Mouse (Mus musculus): ENCODE results near the gene Plekhh2.

The Plekhh2 gene

DNA sequence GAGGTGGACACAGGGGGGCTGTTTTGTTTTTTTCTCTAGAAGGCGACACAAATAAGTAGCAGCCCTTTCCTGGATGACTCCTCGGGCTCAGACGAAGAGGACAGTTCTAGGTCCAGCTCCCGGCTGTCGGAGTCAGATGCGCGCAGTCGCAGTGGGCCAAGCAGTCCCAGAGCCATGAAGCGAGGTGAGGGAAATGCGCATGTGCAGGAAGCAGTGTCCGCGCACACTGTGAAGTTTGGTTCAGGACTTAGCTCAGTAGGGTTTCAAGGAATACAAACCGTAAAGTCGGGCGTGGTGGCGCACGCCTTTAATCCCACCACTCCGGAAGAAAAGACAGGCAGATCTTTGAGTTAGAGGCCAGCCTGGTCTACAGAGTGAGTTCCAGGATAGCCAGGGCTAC is 59.9 kb downstream of the Plekhh2 start:
- DNase-seq (ENCODE audit: low read depth, low spot score), result peak; percentile 93

- DNase-seq (ENCODE audit: low read depth, low spot score), result no peak
These were observed 61.6 kb downstream of the Plekhh2 start for GRCm38 (mm10) chr17:84573305-84573704.

- peak; percentile 73 for DNase-seq (ENCODE audit: low read depth, low spot score)
These were observed 62.2 kb downstream of the Plekhh2 start for GRCm38 (mm10) chr17:84573940-84574339.

GRCm38 (mm10) chr17:84575108-84575507 is 63.4 kb downstream of the Plekhh2 start:
- DNase-seq (ENCODE audit: low read depth, low spot score), result no peak

DNA sequence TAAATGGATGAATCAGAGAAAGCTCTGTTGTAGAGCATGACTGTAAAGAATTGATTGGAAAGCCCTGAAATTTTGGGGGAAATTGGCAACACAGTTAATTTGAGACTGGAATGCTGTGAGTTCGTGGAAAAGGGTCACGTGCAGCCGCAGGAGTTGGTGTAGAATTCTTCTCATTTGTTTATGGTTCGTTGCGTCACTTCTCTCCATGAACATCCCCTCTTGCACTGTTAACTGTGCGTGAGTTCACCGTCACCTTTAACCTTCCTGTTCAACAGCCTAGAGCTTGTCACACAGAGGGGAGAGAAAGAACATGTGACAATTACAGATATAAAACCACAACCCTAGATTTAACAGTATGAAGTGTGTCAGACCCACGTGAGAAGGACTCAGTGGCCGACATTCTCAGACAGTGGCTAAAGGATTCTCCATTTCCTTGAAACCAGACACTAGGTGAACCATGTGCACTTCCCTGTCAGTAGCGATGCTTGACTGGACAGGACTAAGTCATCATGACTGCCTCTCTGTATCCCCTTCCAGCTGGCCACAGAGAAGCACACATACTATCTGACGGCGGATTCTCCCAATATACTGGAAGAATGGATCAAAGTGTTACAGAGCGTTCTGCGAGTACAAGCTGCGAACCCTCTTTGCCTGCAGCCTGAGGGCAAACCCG is 65.1 kb downstream of the Plekhh2 start:
- DNase-seq (ENCODE audit: low read depth, low spot score), result no peak

GRCm38 (mm10) chr17:84579249-84579648 is 67.6 kb downstream of the Plekhh2 start:
- no peak for DNase-seq (ENCODE audit: low read depth, low spot score)

GRCm38 (mm10) chr17:84579817-84580216 is 68.1 kb downstream of the Plekhh2 start:
- DNase-seq (ENCODE audit: low read depth, low spot score), result no peak

DNA sequence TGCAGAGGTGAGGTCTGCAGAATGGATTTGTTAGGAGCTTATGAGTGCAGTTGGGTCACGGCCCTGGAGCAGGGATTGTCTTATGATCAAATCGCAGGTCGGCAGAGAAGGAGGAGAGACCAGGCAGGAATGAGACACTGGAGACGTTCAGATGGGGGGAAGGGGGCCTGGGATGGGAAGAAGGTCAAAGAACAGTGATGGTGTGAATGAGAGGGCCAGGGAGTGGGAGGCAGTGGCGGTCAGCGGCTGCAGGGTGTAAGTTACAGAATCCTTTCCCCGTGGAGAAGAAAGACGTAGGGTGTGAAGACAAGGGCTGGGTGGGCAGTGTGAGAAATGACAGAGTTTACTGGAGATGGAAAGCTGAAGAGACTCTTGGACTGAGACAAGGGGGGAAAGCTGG is 69.1 kb downstream of the Plekhh2 start:
- no peak for DNase-seq (ENCODE audit: low read depth, low spot score)

GRCm38 (mm10) chr17:84581740-84582414 is 70.2 kb downstream of the Plekhh2 start:
- no peak for DNase-seq (ENCODE audit: low read depth, low spot score)

DNA sequence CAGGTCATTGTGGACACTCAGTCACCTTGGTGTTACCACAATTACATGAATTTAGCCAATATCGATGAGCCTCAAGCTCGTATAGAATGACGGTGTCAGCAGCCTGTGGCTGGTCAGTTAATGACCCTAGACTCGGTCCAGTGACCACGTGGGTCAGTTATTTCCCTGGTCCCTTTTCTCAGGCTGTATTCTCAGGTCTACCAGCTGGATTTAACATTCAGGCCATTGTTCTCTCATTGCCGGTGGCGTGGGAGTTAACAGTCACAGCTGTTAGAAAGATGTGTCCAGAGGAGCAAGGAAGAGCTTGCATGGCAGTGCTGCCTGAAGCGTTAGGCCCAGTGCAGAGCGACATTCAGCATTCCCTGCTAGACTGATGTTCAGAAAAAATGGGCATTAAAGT is 72.4 kb downstream of the Plekhh2 start:
- DNase-seq (ENCODE audit: low read depth, low spot score), result no peak

GRCm38 (mm10) chr17:84585104-84585503 is 73.4 kb downstream of the Plekhh2 start:
- no peak for DNase-seq (ENCODE audit: low read depth, low spot score)

GRCm38 (mm10) chr17:84590065-84590464 is 78.4 kb downstream of the Plekhh2 start:
- no peak for DNase-seq (ENCODE audit: low read depth, low spot score)

GRCm38 (mm10) chr17:84591431-84592150 is 79.9 kb downstream of the Plekhh2 start:
- DNase-seq (ENCODE audit: low read depth, low spot score), result no peak

DNA sequence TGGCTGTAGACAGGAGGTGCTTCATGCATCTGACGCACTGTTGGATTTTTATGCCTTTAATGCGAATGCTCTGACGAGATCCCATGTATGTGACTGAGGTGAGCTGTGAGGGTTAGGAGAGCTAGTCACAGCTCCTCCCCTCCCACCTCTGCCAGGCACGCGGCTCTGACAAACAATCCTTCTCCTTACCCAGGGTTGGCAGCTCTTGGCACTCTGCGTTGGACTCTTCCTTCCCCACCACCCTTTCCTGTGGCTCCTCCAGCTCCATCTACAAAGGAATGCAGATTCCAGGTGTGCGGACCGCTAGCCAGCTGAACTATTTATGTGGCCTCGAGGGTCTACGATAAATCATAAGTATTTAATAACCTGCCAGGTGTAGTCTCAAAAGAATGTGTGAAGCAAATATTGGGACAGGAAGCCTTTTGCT is 84.3 kb downstream of the Plekhh2 start:
- no peak for DNase-seq (ENCODE audit: low read depth, low spot score)

GRCm38 (mm10) chr17:84596501-84596900 is 84.8 kb downstream of the Plekhh2 start:
- DNase-seq (ENCODE audit: low read depth, low spot score), result peak; percentile 59

GRCm38 (mm10) chr17:84597859-84598258 is 86.2 kb downstream of the Plekhh2 start:
- DNase-seq (ENCODE audit: low read depth, low spot score), result no peak

- no peak for DNase-seq (ENCODE audit: low read depth, low spot score)
These were observed 87.2 kb downstream of the Plekhh2 start for GRCm38 (mm10) chr17:84598928-84599327.

DNA sequence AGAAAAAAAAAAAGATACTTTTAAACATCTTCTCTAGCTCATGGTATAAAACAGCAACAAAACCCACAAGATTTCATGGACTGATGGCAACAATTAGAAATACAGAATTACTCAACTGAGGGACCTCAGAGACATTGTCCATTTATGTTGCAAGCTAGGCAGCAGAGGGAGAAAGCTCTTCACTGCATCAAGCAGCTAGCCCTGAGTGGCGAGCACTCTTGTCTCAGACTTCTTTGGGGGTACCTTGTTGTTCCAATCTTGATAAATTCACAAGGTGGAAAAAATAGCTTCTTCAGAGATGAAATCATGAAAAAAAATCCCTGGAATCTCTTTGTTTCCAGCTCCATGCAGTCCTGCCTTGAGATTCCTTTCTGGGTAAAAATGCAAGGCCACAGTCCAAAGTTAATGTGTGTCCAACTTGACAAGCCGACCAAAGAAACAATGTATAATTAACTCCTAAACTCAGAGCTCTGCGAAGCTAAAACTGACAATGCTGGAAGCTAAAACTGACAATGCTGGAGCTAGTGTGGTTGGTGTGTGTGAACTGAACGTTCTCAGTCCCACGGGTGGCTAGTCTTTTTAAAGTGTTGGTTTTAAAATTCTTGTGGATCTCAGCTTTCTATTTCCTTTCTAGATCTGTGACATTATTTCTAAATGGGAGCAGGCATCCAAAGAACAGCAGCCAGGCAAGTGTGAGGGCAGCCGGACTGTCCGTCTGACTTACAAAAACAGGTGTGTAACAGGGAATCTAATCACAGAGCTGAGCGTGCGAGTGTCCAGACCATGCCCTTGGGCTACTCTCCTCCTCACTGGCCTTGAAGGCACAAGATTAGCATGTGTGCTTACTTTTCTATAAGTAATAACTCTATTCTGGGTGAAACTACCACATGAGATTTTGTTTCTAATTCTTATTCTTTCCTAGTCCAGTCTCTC is 88.6 kb downstream of the Plekhh2 start:
- DNase-seq (ENCODE audit: low read depth, low spot score), result no peak

DNA sequence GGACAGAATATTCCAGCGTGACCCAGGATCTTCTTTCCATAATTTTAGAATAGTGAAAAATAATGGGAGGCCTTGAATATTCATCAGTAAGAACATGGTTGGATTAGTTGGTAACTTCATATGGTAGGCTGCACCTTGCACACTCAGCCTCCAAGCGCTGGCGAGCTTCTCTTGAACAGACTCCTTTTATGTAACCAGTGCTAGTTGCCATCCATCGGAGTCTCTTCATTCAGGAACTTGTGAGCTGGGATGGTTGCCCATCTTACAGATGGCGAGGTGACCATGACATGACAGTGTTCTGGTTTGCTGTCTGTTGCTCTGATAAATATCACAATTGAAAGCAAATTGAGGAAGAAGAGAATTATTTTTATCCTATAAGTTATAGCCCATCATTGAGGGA is 90.1 kb downstream of the Plekhh2 start:
- DNase-seq (ENCODE audit: low read depth, low spot score), result no peak

GRCm38 (mm10) chr17:84603202-84603627 is 91.5 kb downstream of the Plekhh2 start:
- no peak for DNase-seq (ENCODE audit: low read depth, low spot score)

- no peak for DNase-seq (ENCODE audit: low read depth, low spot score)
These were observed 92.2 kb downstream of the Plekhh2 start for GRCm38 (mm10) chr17:84603709-84604420.

Data from ES-CJ7 (cell line).